7 mouse cellular contexts compared by ENCODE assay signal in the genomic region with DNA sequence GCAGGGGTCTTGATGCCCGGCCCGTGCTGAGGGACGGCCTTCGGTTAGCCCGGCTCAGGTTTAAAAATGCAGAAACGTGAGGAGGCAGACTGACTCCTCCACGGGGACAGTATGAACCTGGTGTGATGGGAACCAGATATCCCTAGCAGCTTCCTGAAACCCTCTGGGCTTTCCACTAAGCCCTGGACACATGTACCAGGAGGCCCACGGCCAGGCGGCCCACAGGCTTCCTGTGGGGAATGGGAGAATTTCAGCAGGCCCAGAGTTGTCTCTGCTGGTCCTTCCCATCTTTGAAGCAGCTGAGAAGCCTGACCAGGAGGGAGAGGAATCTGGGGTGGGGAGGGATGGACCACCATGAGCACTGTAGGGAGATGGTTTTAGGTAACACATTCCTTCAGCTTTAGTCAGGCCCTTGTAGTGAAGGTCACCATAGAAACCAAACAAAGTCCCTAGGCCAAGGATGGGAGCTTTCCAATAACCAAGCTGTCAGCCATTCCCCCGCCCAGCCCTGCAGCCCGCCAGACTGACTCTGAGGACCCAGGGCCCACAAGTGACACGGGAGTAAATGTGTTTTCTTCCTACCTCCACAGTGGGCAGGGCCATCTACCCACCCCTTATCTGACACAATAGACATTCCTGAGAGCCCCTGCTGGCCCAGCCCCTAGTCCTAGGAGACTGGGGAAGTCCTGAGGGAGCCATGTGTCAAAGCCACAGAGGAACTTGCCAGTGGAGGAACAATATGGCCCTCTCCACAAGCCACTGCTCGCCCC.
A peak's percentile ranks its signal among the peaks of the same experiment; 100 is the strongest.
DNase-seq lines count a peak whose midpoint lies in the region; ATAC-seq lines count a peak whose summit lies in the region.

No protein-coding gene starts in this region.

- no peak overlapping the region for H3K4me3 ChIP-seq in heart, embryonic 14.5 days (ENCODE audit: control insufficient read depth in 1 of 2, insufficient read depth in 1 of 2, low read depth in 1 of 2, low read length in 2 of 2)
- no peak overlapping the region for H3K4me3 ChIP-seq in limb, embryonic 15.5 days
- no peak overlapping the region for H3K4me3 ChIP-seq in forebrain, embryonic 16.5 days (replicated peaks; ENCODE audit: low read length)

- peak overlapping the region; percentile 45 to 81 for H3K27ac ChIP-seq in heart, embryonic 14.5 days (replicated peaks in 1 of 2; ENCODE audit: control insufficient read depth in 1 of 2, insufficient read depth in 1 of 2, low read depth in 2 of 2, low read length in 2 of 2)
- peak overlapping the region; percentile 75 for H3K27ac ChIP-seq in limb, embryonic 15.5 days
- no peak overlapping the region for H3K27ac ChIP-seq in forebrain, embryonic 16.5 days (ENCODE audit: low read length)

- ATAC-seq in heart, embryonic 14.5 days (ENCODE audit: insufficient number of reproducible peaks, insufficient read depth, low FRiP score, low read depth) = peak; percentile 23; the same call in 1 of the 2 replicates
- ATAC-seq in limb, embryonic 15.5 days (ENCODE audit: insufficient number of reproducible peaks, low FRiP score, low TSS enrichment, low read depth) = peak; percentile 60
- ATAC-seq in forebrain, embryonic 16.5 days = no peak

- no peak overlapping the region for H3K9ac ChIP-seq in heart, embryonic 14.5 days (ENCODE audit: low read length)
- no peak overlapping the region for H3K9ac ChIP-seq in limb, embryonic 15.5 days
- no peak overlapping the region for H3K9ac ChIP-seq in forebrain, embryonic 16.5 days (replicated peaks; ENCODE audit: low read depth, low read length)

- H3K36me3 ChIP-seq in heart, embryonic 14.5 days (ENCODE audit: control insufficient read depth, insufficient read depth, low read length) = no peaks in the 10 kb centered on the region
- H3K36me3 ChIP-seq in limb, embryonic 15.5 days = no peaks in the 10 kb centered on the region
- H3K36me3 ChIP-seq in forebrain, embryonic 16.5 days (ENCODE audit: control insufficient read depth, insufficient read depth) = no peaks in the 10 kb centered on the region

- WGBS in heart, embryonic 14.5 days = 35% methylated on average over 13 of the region's 13 CpGs
- WGBS in limb, embryonic 15.5 days = 32% methylated on average over 13 of the region's 13 CpGs
- 59% methylated on average over 13 of the region's 13 CpGs for WGBS in forebrain, embryonic 16.5 days

- peak overlapping the region; percentile 47; the same call in 1 of the 2 replicates for H3K4me2 ChIP-seq in heart, embryonic 14.5 days (ENCODE audit: low read length)
- no peak overlapping the region for H3K4me2 ChIP-seq in limb, embryonic 15.5 days
- H3K4me2 ChIP-seq in forebrain, embryonic 16.5 days (ENCODE audit: low read length) = no peak overlapping the region

- H3K9me3 ChIP-seq in heart, embryonic 14.5 days (ENCODE audit: control insufficient read depth, low read length) = no peaks in the 10 kb centered on the region
- H3K9me3 ChIP-seq in limb, embryonic 15.5 days = no peaks in the 10 kb centered on the region
- H3K9me3 ChIP-seq in forebrain, embryonic 16.5 days (ENCODE audit: control insufficient read depth, low read length) = no peaks in the 10 kb centered on the region

- H3K4me1 ChIP-seq in heart, embryonic 14.5 days (ENCODE audit: control insufficient read depth in 2 of 2, insufficient read depth in 2 of 2, low read length in 2 of 2) = peaks cover 31% of the 10 kb centered on the region in 2 experiments
- H3K4me1 ChIP-seq in limb, embryonic 15.5 days = peaks cover 43% of the 10 kb centered on the region
- H3K4me1 ChIP-seq in forebrain, embryonic 16.5 days (replicated peaks; ENCODE audit: control insufficient read depth, insufficient read depth, low read length) = peaks cover 5% of the 10 kb centered on the region; the same call in 1 of the 2 replicates

- DNase-seq in MEL-GATA-1-ER (ENCODE audit: extremely low read depth, low read depth) = peak; percentile 20
- DNase-seq in embryo, embryonic 10.5 days (ENCODE audit: low spot score) = peak; percentile 71
- no peak for DNase-seq in thymus, postnatal 0 days (ENCODE audit: low spot score)
- DNase-seq in spleen, adult 12 weeks (ENCODE audit: low spot score) = no peak

- no peaks in the 10 kb centered on the region for H3K27me3 ChIP-seq in heart, embryonic 14.5 days (ENCODE audit: control insufficient read depth, insufficient read depth, low read length)
- no peaks in the 10 kb centered on the region for H3K27me3 ChIP-seq in limb, embryonic 15.5 days
- H3K27me3 ChIP-seq in forebrain, embryonic 16.5 days (replicated peaks; ENCODE audit: control insufficient read depth, insufficient read depth, low read length) = no peaks in the 10 kb centered on the region

Comparison
In these comparisons a context has a peak if more than half of its experiments do, and no peak if none do; other contexts are left out.
1. DNase-seq: peak in MEL-GATA-1-ER (single experiment) and embryo, embryonic 10.5 days (single experiment); none in thymus, postnatal 0 days (single experiment) and spleen, adult 12 weeks (single experiment).